Mouse (Mus musculus) CH12.LX (cell line): ENCODE data around the gene Tns3. TPM values are rescaled to one million over a fixed set of nuclear protein-coding genes. Genes with fewer than 3 reads are reported as not detected.

Experiments
- DNase-seq: peaks from one replicate; pipeline ENCODE4 v3.0.0-alpha.2; 2013; ENCODE audit errors: extremely low read depth
- H3K27ac ChIP-seq: 2 replicates; pipeline ENCODE4 v1.5.1; 2012; ENCODE audit warnings: low read depth, mild to moderate bottlenecking, control low read depth, moderate library complexity; ENCODE audit not compliant: insufficient read depth
- H3K27me3 ChIP-seq: replicated peaks from 2 replicates; pipeline ENCODE3; 2012; ENCODE audit warnings: inconsistent platforms
- H3K36me3 ChIP-seq, 2 experiments: replicated peaks in 1 of 2; 2 replicates each; pipeline versions ENCODE3 to v1.6.1; 2012; ENCODE audit warnings: inconsistent platforms in 1 of 2, low read length in 1 of 2, mild to moderate bottlenecking in 1 of 2, mixed read lengths in 1 of 2, moderate library complexity in 1 of 2; ENCODE audit not compliant: control insufficient read depth in 1 of 2, insufficient read depth in 1 of 2
- H3K4me1 ChIP-seq, 2 experiments: 2 replicates each; pipeline ENCODE4 v1.6.1; 2012; ENCODE audit warnings: inconsistent platforms in 1 of 2, moderate library complexity in 1 of 2; ENCODE audit not compliant: insufficient read depth in 2 of 2, control insufficient read depth in 1 of 2
- H3K4me2 ChIP-seq: 2 replicates; pipeline ENCODE4 v1.6.1; 2012; ENCODE audit warnings: low read depth, mild to moderate bottlenecking, control low read depth; ENCODE audit not compliant: poor library complexity, insufficient read depth, severe bottlenecking
- H3K4me3 ChIP-seq, 3 experiments: fragments of 150-350 bp in 1 of 3; sonication (generic) in 1 of 3; replicated peaks in 1 of 3; 2 replicates each; pipeline versions ENCODE3 to v1.5.1; 2011 to 2012; ENCODE audit warnings: low read depth in 2 of 3, low read length in 2 of 3, mild to moderate bottlenecking in 2 of 3, moderate library complexity in 2 of 3, control low read depth in 1 of 3, improper control_type of control experiment in 1 of 3, inconsistent platforms in 1 of 3, mixed read lengths in 1 of 3; ENCODE audit not compliant: poor library complexity in 1 of 3
- H3K79me2 ChIP-seq: replicated peaks from 2 replicates; pipeline ENCODE4 v1.6.1; 2012; ENCODE audit warnings: mild to moderate bottlenecking, moderate library complexity; ENCODE audit not compliant: control insufficient read depth, poor library complexity, insufficient read depth, severe bottlenecking; ENCODE audit errors: extremely low read depth
- H3K9ac ChIP-seq: 2 replicates; pipeline ENCODE4 v1.6.1; 2012; ENCODE audit warnings: low read depth, mild to moderate bottlenecking, control low read depth, moderate library complexity; ENCODE audit not compliant: insufficient read depth
- H3K9me3 ChIP-seq: replicated peaks from 2 replicates; pipeline ENCODE3; 2012; ENCODE audit warnings: low read length, inconsistent platforms, mixed read lengths
- BHLHE40 ChIP-seq: IDR thresholded peaks from 2 replicates; pipeline ENCODE4 v1.6.1; 2011; ENCODE audit warnings: mild to moderate bottlenecking, low read depth, low read length, improper control_type of control experiment
- CHD1 ChIP-seq: IDR thresholded peaks from 2 replicates; pipeline ENCODE4 v1.6.1; 2012; ENCODE audit warnings: low read depth, low read length, improper control_type of control experiment, inconsistent platforms
- CHD2 ChIP-seq: IDR thresholded peaks from 2 replicates; pipeline ENCODE4 v1.6.1; 2011; ENCODE audit warnings: low read length, improper control_type of control experiment
- CTCF ChIP-seq, 2 experiments: IDR thresholded peaks in 1 of 2; conservative IDR thresholded peaks in 1 of 2; 2 replicates each; pipeline ENCODE4 v1.5.1; 2011 to 2012; ENCODE audit warnings: low read depth in 2 of 2, low read length in 2 of 2, improper control_type of control experiment in 1 of 2, inconsistent platforms in 1 of 2, mild to moderate bottlenecking in 1 of 2, moderate library complexity in 1 of 2
- E2F4 ChIP-seq: IDR thresholded peaks from 2 replicates; pipeline ENCODE4 v1.6.1; 2011; ENCODE audit warnings: low read depth, low read length, improper control_type of control experiment; ENCODE audit not compliant: insufficient replicate concordance
- EP300 ChIP-seq: IDR thresholded peaks from 2 replicates; pipeline ENCODE4 v1.6.1; 2011; ENCODE audit warnings: low read length, improper control_type of control experiment
- ETS1 ChIP-seq: conservative IDR thresholded peaks from 2 replicates; pipeline ENCODE4 v1.6.1; 2012; ENCODE audit warnings: low read depth, mild to moderate bottlenecking, inconsistent platforms, low read length, improper control_type of control experiment, moderate library complexity
- GABPA ChIP-seq: IDR thresholded peaks from 2 replicates; pipeline ENCODE4 v1.6.1; 2012; ENCODE audit warnings: low read depth, low read length, improper control_type of control experiment, inconsistent platforms; ENCODE audit not compliant: insufficient replicate concordance
- JUN ChIP-seq: IDR thresholded peaks from 2 replicates; pipeline ENCODE4 v1.6.1; 2011; ENCODE audit warnings: low read depth, mild to moderate bottlenecking, low read length, improper control_type of control experiment, moderate library complexity; ENCODE audit not compliant: insufficient read depth
- MAX ChIP-seq: IDR thresholded peaks from 2 replicates; pipeline ENCODE4 v1.6.1; 2011; ENCODE audit warnings: low read length, improper control_type of control experiment
- MAZ ChIP-seq: IDR thresholded peaks from 2 replicates; pipeline ENCODE4 v1.6.1; 2012; ENCODE audit warnings: low read depth, mild to moderate bottlenecking, inconsistent platforms, low read length, improper control_type of control experiment, moderate library complexity
- MXI1 ChIP-seq: IDR thresholded peaks from 2 replicates; pipeline ENCODE4 v1.6.1; 2011; ENCODE audit warnings: mild to moderate bottlenecking, low read depth, low read length, improper control_type of control experiment
- MYC ChIP-seq: IDR thresholded peaks from 2 replicates; pipeline ENCODE4 v1.6.1; 2011; ENCODE audit warnings: low read depth, mild to moderate bottlenecking, improper control_type of control experiment, low read length
- NELFE ChIP-seq: IDR thresholded peaks from 2 replicates; pipeline ENCODE4 v1.6.1; 2011; ENCODE audit warnings: low read depth, low read length, improper control_type of control experiment
- PAX5 ChIP-seq: IDR thresholded peaks from 2 replicates; pipeline ENCODE4 v1.6.1; 2012; ENCODE audit warnings: low read length, inconsistent platforms, mixed read lengths
- POLR2A ChIP-seq: IDR thresholded peaks from 2 replicates; pipeline ENCODE4 v1.6.1; 2011; ENCODE audit warnings: low read depth, mild to moderate bottlenecking, improper control_type of control experiment, low read length
- POLR2AphosphoS2 ChIP-seq: IDR thresholded peaks from 2 replicates; pipeline ENCODE4 v1.6.1; 2011; ENCODE audit warnings: low read depth, low read length, improper control_type of control experiment
- RAD21 ChIP-seq: IDR thresholded peaks from 2 replicates; pipeline ENCODE4 v1.6.1; 2011; ENCODE audit warnings: low read depth, mild to moderate bottlenecking, low read length, improper control_type of control experiment, moderate library complexity
- RCOR1 ChIP-seq: conservative IDR thresholded peaks from 2 replicates; pipeline ENCODE4 v1.6.1; 2012; ENCODE audit warnings: low read depth, mild to moderate bottlenecking, inconsistent platforms, low read length, improper control_type of control experiment
- SIN3A ChIP-seq: IDR thresholded peaks from 2 replicates; pipeline ENCODE4 v1.6.1; 2012; ENCODE audit warnings: low read length, improper control_type of control experiment, inconsistent platforms
- TCF12 ChIP-seq: IDR thresholded peaks from 2 replicates; pipeline ENCODE4 v1.6.1; 2014; ENCODE audit warnings: low read depth, mild to moderate bottlenecking, inconsistent platforms, low read length, improper control_type of control experiment
- UBTF ChIP-seq: IDR thresholded peaks from 2 replicates; pipeline ENCODE4 v1.6.1; 2012; ENCODE audit warnings: low read depth, mild to moderate bottlenecking, inconsistent platforms, low read length, improper control_type of control experiment, moderate library complexity
- USF1 ChIP-seq: IDR thresholded peaks from 2 replicates; pipeline ENCODE4 v1.6.1; 2014; ENCODE audit warnings: low read depth, mild to moderate bottlenecking, inconsistent platforms, low read length, improper control_type of control experiment
- USF2 ChIP-seq: conservative IDR thresholded peaks from 2 replicates; pipeline ENCODE4 v1.6.1; 2011; ENCODE audit warnings: low read depth, low read length, improper control_type of control experiment
- ZC3H11A ChIP-seq: IDR thresholded peaks from 2 replicates; pipeline ENCODE4 v1.6.1; 2012; ENCODE audit warnings: low read depth, mild to moderate bottlenecking, inconsistent platforms, low read length, improper control_type of control experiment
- dilution Hi-C: fragments of 300-500 bp; cut with MboI; formaldehyde crosslinking; loops from 2 replicates; pipeline ENCODE4 v1.14.3; 2020; ENCODE audit warnings: low sequenced_read_pairs; ENCODE audit not compliant: extremely low pct_unique_long_range_greater_than_20kb, extremely low pct_ligation_motif_present
- in situ Hi-C: fragments of 300-500 bp; cut with MboI; formaldehyde crosslinking; loops from 3 replicates; pipeline ENCODE4 v1.14.3; 2019; ENCODE audit warnings: low sequenced_read_pairs, low pct_ligation_motif_present, low pct_unique_long_range_greater_than_20kb, mixed read lengths
- polyA plus RNA-seq: library from polyadenylated mRNA; unstranded; fragments of >175 nt; gene quantifications from 2 replicates; pipeline ENCODE4 v1.2.1, GENCODE M21; 2012; ENCODE audit warnings: low read depth; ENCODE audit not compliant: insufficient read length
- total RNA-seq, 2 experiments: library from RNA; depleted of rRNA; stranded (reverse); fragments of 300-350 nt in 1 of 2; fragments of >200 nt in 1 of 2; gene quantifications; 2 replicates each; pipeline ENCODE4 v1.2.3; 2012 to 2014

The Tns3 gene
- total and polyA plus RNA-seq, 3 experiments = 0.03 to 1.3 (median 0.33) TPM

GRCm38 (mm10) chr11:8652116-8652714 lies 12.1 kb downstream of the Tns3 start:
- TF ChIP-seq USF1 (no peak), CHD1 (no peak), POLR2A (no peak), CHD2 (no peak), RAD21 (no peak), MAX (no peak), POLR2AphosphoS2 (no peak), TCF12 (no peak), UBTF (no peak), MYC (no peak), JUN (no peak)
- H3K4me3 ChIP-seq = no peak overlapping the region
- dilution Hi-C loops (no loop called here), in situ Hi-C loops (no loop called here)
- no peak overlapping the region for H3K9ac ChIP-seq
- no peak overlapping the region for H3K27ac ChIP-seq
- peaks cover 70% of the 10 kb centered on the region for H3K27me3 ChIP-seq
- H3K4me1 ChIP-seq = no peaks in the 10 kb centered on the region; a peak in 1 of 4 replicates
- H3K79me2 ChIP-seq = no peaks in the 10 kb centered on the region
- no peak for DNase-seq
- no peaks in the 10 kb centered on the region for H3K36me3 ChIP-seq
- H3K4me2 ChIP-seq = no peak overlapping the region
- H3K9me3 ChIP-seq = no peaks in the 10 kb centered on the region

- no peak for TF ChIP-seq ETS1
- no peak for TF ChIP-seq E2F4
- no peak for TF ChIP-seq POLR2A
- TF ChIP-seq MAX = no peak
- no peak for TF ChIP-seq TCF12
- no peak for TF ChIP-seq RCOR1
- no peak for TF ChIP-seq CTCF (conservative IDR thresholded peaks at IDR 0.05 in 1 of 2, IDR thresholded peaks at IDR 0.05 in 1 of 2; ENCODE audit: low read depth in 2 of 2, low read length in 2 of 2)
- no peak for TF ChIP-seq JUN
- no peak for TF ChIP-seq PAX5
- TF ChIP-seq GABPA = no peak
- TF ChIP-seq BHLHE40 = no peak
- TF ChIP-seq MXI1 = no peak
- no peak for TF ChIP-seq SIN3A
- no peak for TF ChIP-seq MAZ
- TF ChIP-seq EP300 = no peak
- TF ChIP-seq POLR2AphosphoS2 = no peak
- TF ChIP-seq NELFE = no peak
- no peak for TF ChIP-seq CHD1
- TF ChIP-seq USF2 = no peak
- no peak for TF ChIP-seq ZC3H11A
- Histone ChIP-seq H3K27ac (no peak overlapping the region), H3K9me3 (no peaks in the 10 kb centered on the region), H3K4me1 (no peaks in the 10 kb centered on the region), H3K36me3 (no peaks in the 10 kb centered on the region), H3K27me3 (peaks cover 70% of the 10 kb centered on the region), H3K79me2 (no peaks in the 10 kb centered on the region), H3K4me2 (no peak overlapping the region), H3K4me3 (no peak overlapping the region), H3K9ac (no peak overlapping the region)
- no peak for DNase-seq
- in situ Hi-C loops = no loop called here
- dilution Hi-C loops = no loop called here
These were observed 12.8 kb downstream of the Tns3 start for GRCm38 (mm10) chr11:8651448-8652035.
